Mouse (Mus musculus) T-helper 1 cell (primary cell): ENCODE data around the gene Pus7l.

ENCODE experiments used
- in situ Hi-C: fragments of 300-600 bp; cut with MboI, MseI; formaldehyde crosslinking; loops from one replicate; pipeline ENCODE4 v1.15.1; 2025; ENCODE audit warnings: high pct_unique_total_duplicates

Pus7l gene

GRCm38 (mm10) chr15:94479513-94480136 lies 63.7 kb downstream of the Pus7l start:
- in situ Hi-C loops = no loop called here

- in situ Hi-C loops = no loop called here
Observed at GRCm38 (mm10) chr15:94478706-94479105, 64.6 kb downstream of the Pus7l start.

GRCm38 (mm10) chr15:94477287-94477686 lies 66.1 kb downstream of the Pus7l start:
- in situ Hi-C loops = no loop called here

GRCm38 (mm10) chr15:94475975-94476374 lies 67.4 kb downstream of the Pus7l start:
- in situ Hi-C loops = no loop called here
